Mouse (Mus musculus) gastrocnemius, postnatal 10 days (tissue): Measurements from ENCODE around the gene Mcl1. TPM values are rescaled to one million over a fixed set of nuclear protein-coding genes. Genes with fewer than 3 reads are reported as not detected.
"Not testable (repeated sequence)": the region's sequence is repeated elsewhere in the genome, so short reads cannot be mapped to it uniquely, and the experiment has no call there.

ENCODE experiments used
- DNase-seq: peaks from one replicate; pipeline ENCODE4 v3.0.0; 2021; ENCODE audit warnings: mixed read lengths
- total RNA-seq, 2 experiments: library from RNA; stranded (reverse); gene quantifications; 2 replicates each; pipeline ENCODE4 v1.2.3; 2021

Mcl1 gene
- total RNA-seq, 2 experiments from 2014 or later = 96.8 to 111 TPM

GRCm38 (mm10) chr3:95686492-95687167 is 28.0 kb downstream of the Mcl1 start:
- DNase-seq = no peak

GRCm38 (mm10) chr3:95687168-95687523 is 28.6 kb downstream of the Mcl1 start:
- no peak for DNase-seq

- peak; percentile 82 for DNase-seq
Observed at GRCm38 (mm10) chr3:95687524-95688421, 29.2 kb downstream of the Mcl1 start, which contains the start of gene Adamtsl4. Gene Adamtsl4 (minus strand): TSS chr3:95687917.

GRCm38 (mm10) chr3:95689171-95689915 is 30.8 kb downstream of the Mcl1 start:
- no peak for DNase-seq

- no peak for DNase-seq
Observed at GRCm38 (mm10) chr3:95689940-95690339, 31.4 kb downstream of the Mcl1 start.

GRCm38 (mm10) chr3:95690552-95690951 is 32.0 kb downstream of the Mcl1 start:
- DNase-seq = not testable (repeated sequence)

- DNase-seq = no peak
Observed at GRCm38 (mm10) chr3:95692677-95693076, 34.1 kb downstream of the Mcl1 start.

GRCm38 (mm10) chr3:95693821-95694807 is 35.5 kb downstream of the Mcl1 start:
- no peak for DNase-seq

- no peak for DNase-seq
Observed at GRCm38 (mm10) chr3:95694808-95695703, 36.5 kb downstream of the Mcl1 start.

GRCm38 (mm10) chr3:95695796-95696195 is 37.2 kb downstream of the Mcl1 start:
- DNase-seq = no peak

GRCm38 (mm10) chr3:95696360-95696759 is 37.8 kb downstream of the Mcl1 start:
- DNase-seq = no peak

- no peak for DNase-seq
Observed at GRCm38 (mm10) chr3:95698286-95698685, 39.7 kb downstream of the Mcl1 start.

GRCm38 (mm10) chr3:95700233-95700681 is 41.7 kb downstream of the Mcl1 start:
- peak; percentile 54 for DNase-seq

GRCm38 (mm10) chr3:95701085-95701484 is 42.5 kb downstream of the Mcl1 start:
- DNase-seq = no peak

GRCm38 (mm10) chr3:95701877-95702540 is 43.4 kb downstream of the Mcl1 start:
- peak; percentile 80 for DNase-seq

GRCm38 (mm10) chr3:95703276-95703675 is 44.7 kb downstream of the Mcl1 start:
- DNase-seq = no peak

GRCm38 (mm10) chr3:95704612-95705011 is 46.0 kb downstream of the Mcl1 start:
- DNase-seq = no peak

GRCm38 (mm10) chr3:95706273-95706672 is 47.7 kb downstream of the Mcl1 start:
- no peak for DNase-seq

- DNase-seq = no peak
Observed at GRCm38 (mm10) chr3:95707497-95707896, 48.9 kb downstream of the Mcl1 start.

- no peak for DNase-seq
Observed at GRCm38 (mm10) chr3:95709044-95709443, 50.5 kb downstream of the Mcl1 start.
